Mouse (Mus musculus) forebrain, embryonic 13.5 days (tissue): ENCODE data around the gene Pin1. TPM values are rescaled to one million over a fixed set of nuclear protein-coding genes. Genes with fewer than 3 reads are reported as not detected.

Experiments used
- ATAC-seq: fragments of 200-750 bp; cut with Nextera tagmentation; 2 replicates; pipeline ENCODE4 v1.8.0; 2017
- H3K27ac ChIP-seq: fragments of 300-500 bp; sonication (generic); 2 replicates; pipeline ENCODE4 v1.5.1; 2015; ENCODE audit warnings: inconsistent platforms, mild to moderate bottlenecking, moderate library complexity
- H3K27me3 ChIP-seq: fragments of 300-500 bp; sonication (generic); 2 replicates; pipeline ENCODE4 v1.6.1; 2015; ENCODE audit warnings: mild to moderate bottlenecking, inconsistent platforms
- H3K36me3 ChIP-seq: fragments of 300-500 bp; sonication (generic); 2 replicates; pipeline ENCODE4 v1.6.1; 2015; ENCODE audit warnings: mild to moderate bottlenecking, inconsistent platforms; ENCODE audit not compliant: poor library complexity, severe bottlenecking
- H3K4me1 ChIP-seq: fragments of 300-500 bp; sonication (generic); 2 replicates; pipeline ENCODE4 v1.6.1; 2015; ENCODE audit warnings: inconsistent platforms
- H3K4me2 ChIP-seq: fragments of 300-500 bp; sonication (generic); 2 replicates; pipeline ENCODE4 v1.6.1; 2015; ENCODE audit warnings: inconsistent platforms, mild to moderate bottlenecking, moderate library complexity
- H3K4me3 ChIP-seq: fragments of 300-500 bp; sonication (generic); 2 replicates; pipeline ENCODE4 v1.5.1; 2015; ENCODE audit warnings: mild to moderate bottlenecking, inconsistent platforms
- H3K9ac ChIP-seq: fragments of 300-500 bp; sonication (generic); 2 replicates; pipeline ENCODE4 v1.6.1; 2015; ENCODE audit warnings: mild to moderate bottlenecking, inconsistent platforms
- H3K9me3 ChIP-seq: fragments of 300-500 bp; sonication (generic); replicated peaks from 2 replicates; pipeline ENCODE4 v1.6.1; 2016; ENCODE audit warnings: inconsistent platforms
- WGBS: fragments of 180-500 bp; shearing (Covaris S2); methylation state at CpG from one replicate; pipeline ENCODE4 v1.1.7; 2015; 5-methylcytosine and 5-hydroxymethylcytosine counted together
- polyA plus RNA-seq: library from polyadenylated mRNA; unstranded; fragments of >200 nt; fragmentation: Nextera tagmentation; extraction: Ambion mirVana; gene quantifications from 2 replicates; pipeline ENCODE4 v1.2.1, GENCODE M21; 2015

Pin1 gene
- polyA plus RNA-seq, 1 experiment from 2014 or later, result 64.8 TPM

- Histone ChIP-seq H3K27ac (peak overlapping the region; percentile 91), H3K9me3 (no peaks in the 10 kb centered on the region), H3K4me2 (no peak overlapping the region), H3K9ac (peak overlapping the region; percentile 46), H3K36me3 (peaks cover 65% of the 10 kb centered on the region), H3K27me3 (no peaks in the 10 kb centered on the region), H3K4me3 (no peak overlapping the region), H3K4me1 (peaks cover 44% of the 10 kb centered on the region)
- ATAC-seq, result peak; percentile 60
- WGBS, result 79% methylated on average over 2 of the region's 2 CpGs
Observed at GRCm38 (mm10) chr9:20663956-20664355, 12.1 kb downstream of the Pin1 start.

- Histone ChIP-seq H3K27me3 (no peaks in the 10 kb centered on the region), H3K36me3 (peaks cover 61% of the 10 kb centered on the region), H3K9me3 (no peaks in the 10 kb centered on the region), H3K4me3 (no peak overlapping the region), H3K9ac (peak overlapping the region; percentile 46), H3K4me1 (peaks cover 44% of the 10 kb centered on the region), H3K4me2 (no peak overlapping the region), H3K27ac (peak overlapping the region; percentile 91)
- peak; percentile 10; the same call in 1 of the 2 replicates for ATAC-seq
- 41% methylated on average over 2 of the region's 2 CpGs for WGBS
Observed at GRCm38 (mm10) chr9:20664366-20664765, 12.5 kb downstream of the Pin1 start.

DNA sequence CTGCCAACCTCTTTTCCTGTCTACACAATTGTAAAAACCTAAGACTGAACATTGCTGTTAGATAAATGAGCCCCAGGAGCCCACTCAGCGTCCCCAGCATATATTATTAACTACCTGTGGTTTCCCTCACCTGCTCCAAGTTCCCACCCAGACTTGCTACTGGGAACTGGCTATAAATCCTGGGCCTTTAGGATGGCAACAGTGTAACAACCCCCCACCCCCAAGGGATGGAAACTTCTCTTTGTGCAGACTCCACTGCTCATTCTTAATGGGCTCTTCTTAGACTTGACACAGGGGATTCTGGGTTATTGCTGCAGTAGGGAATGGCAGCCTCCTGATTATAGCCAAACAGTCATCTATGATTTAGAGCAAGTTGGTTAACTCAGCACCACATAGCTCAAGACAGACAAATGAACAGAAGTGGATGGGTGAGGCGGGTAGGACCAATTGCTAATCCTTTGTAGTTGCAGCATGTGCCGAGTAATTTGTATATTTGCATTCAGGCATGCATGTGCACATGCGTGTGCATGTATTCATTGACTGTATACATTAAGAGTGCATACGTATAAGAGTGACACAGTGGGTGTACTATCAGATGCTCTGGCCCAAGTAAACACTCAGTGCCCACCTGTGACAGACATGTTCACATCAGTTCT, 13.2 kb downstream of the Pin1 start:
- ATAC-seq, result peak; percentile 0; the same call in 1 of the 2 replicates
- Histone ChIP-seq H3K9ac (no peak overlapping the region), H3K27me3 (no peaks in the 10 kb centered on the region), H3K9me3 (no peaks in the 10 kb centered on the region), H3K36me3 (peaks cover 58% of the 10 kb centered on the region), H3K27ac (peak overlapping the region; percentile 91), H3K4me3 (no peak overlapping the region), H3K4me1 (peaks cover 44% of the 10 kb centered on the region), H3K4me2 (no peak overlapping the region)
- WGBS, result 71% methylated on average over 5 of the region's 5 CpGs

DNA sequence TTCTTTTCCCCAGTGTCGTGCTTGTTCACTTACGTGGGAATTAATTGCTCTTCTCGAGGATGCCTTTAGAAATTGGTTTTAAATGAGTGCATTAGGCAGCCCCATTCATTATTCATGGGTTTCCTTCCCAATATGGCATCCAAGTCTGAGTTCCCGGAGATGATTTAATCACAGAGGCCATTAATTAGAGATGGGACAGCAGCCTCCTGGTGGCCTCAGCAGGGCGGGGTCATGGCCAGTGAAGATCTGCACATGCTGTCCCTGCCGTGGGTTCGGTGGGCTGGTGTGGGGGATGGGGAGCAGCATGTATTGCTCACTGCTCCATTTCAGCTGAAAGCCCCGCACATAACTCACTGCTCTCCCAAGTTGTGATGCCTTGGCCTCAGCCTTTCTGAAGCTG, 14.0 kb downstream of the Pin1 start:
- peak overlapping the region; percentile 91 for H3K27ac ChIP-seq
- H3K4me1 ChIP-seq, result peaks cover 44% of the 10 kb centered on the region
- H3K4me2 ChIP-seq, result 0 out of 2 replicates have a peak overlapping the region, but pooled peaks have one; percentile 7
- H3K27me3 ChIP-seq, result no peaks in the 10 kb centered on the region
- no peak overlapping the region for H3K4me3 ChIP-seq
- WGBS, result 8% methylated on average over 8 of the region's 8 CpGs
- peak; percentile 27 for ATAC-seq
- peaks cover 50% of the 10 kb centered on the region for H3K36me3 ChIP-seq
- H3K9me3 ChIP-seq, result no peaks in the 10 kb centered on the region
- H3K9ac ChIP-seq, result no peak overlapping the region

DNA sequence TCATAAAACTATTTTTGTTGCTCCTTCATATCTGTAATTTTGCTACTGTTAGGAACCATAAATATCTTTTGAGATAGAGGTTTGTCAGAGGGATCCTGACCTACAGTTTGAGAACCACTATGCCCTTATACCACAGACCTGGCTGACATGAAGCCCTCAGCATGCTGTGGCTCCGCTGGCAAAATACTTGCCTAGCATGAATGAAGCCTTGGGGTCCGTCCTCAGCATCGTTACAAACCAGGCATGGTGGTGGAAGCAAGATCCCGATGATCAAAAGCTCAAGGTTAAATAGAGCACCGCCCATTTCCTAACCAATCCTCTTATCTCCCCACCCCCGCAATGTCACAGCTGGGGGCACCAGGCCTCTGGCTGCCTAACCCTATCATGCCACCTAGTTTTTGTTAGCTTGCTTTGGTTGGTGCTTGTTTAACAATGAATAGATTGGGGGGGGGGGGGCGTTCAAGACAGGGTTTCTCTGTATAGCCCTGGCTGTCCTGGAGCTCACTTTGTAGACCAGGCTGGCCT, 14.7 kb downstream of the Pin1 start:
- H3K27me3 ChIP-seq, result no peaks in the 10 kb centered on the region
- no peaks in the 10 kb centered on the region for H3K9me3 ChIP-seq
- H3K9ac ChIP-seq, result no peak overlapping the region
- 14% methylated on average over 7 of the region's 7 CpGs for WGBS
- H3K27ac ChIP-seq, result no peak overlapping the region
- no peak overlapping the region for H3K4me2 ChIP-seq
- H3K4me1 ChIP-seq, result peaks cover 44% of the 10 kb centered on the region
- no peak overlapping the region for H3K4me3 ChIP-seq
- no peak for ATAC-seq
- H3K36me3 ChIP-seq, result peaks cover 45% of the 10 kb centered on the region

DNA sequence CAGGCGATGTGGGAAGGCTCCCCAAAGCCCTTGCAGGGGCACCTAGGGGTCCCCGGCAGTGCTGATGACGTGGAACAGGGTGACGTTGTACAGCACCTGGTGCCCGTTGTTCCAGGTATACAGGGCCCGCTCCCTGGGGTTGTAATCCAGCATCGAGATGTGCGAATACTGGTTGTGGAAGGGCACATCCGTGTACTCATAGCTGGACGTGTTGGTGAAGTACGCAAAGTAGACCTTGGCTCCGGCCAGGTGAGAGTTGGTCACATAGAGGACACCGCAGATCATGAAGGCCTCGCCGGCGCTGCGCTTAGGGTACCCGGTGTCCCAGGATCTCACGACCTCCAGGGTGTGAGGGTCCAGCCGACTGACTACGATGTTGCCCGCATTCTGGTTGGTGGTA, 16.2 kb downstream of the Pin1 start:
- WGBS, result 93% methylated on average over 22 of the region's 22 CpGs
- no peak for ATAC-seq
- H3K9ac ChIP-seq, result no peak overlapping the region
- H3K27me3 ChIP-seq, result no peaks in the 10 kb centered on the region
- H3K36me3 ChIP-seq, result peaks cover 37% of the 10 kb centered on the region
- H3K4me2 ChIP-seq, result no peak overlapping the region
- H3K4me1 ChIP-seq, result peaks cover 42% of the 10 kb centered on the region
- H3K27ac ChIP-seq, result no peak overlapping the region
- H3K4me3 ChIP-seq, result no peak overlapping the region
- no peaks in the 10 kb centered on the region for H3K9me3 ChIP-seq

- WGBS, result 83% methylated on average over 16 of the region's 16 CpGs
- H3K27ac ChIP-seq, result no peak overlapping the region
- H3K4me2 ChIP-seq, result no peak overlapping the region
- peaks cover 26% of the 10 kb centered on the region for H3K36me3 ChIP-seq
- ATAC-seq, result no peak
- no peak overlapping the region for H3K9ac ChIP-seq
- no peaks in the 10 kb centered on the region for H3K27me3 ChIP-seq
- no peaks in the 10 kb centered on the region for H3K9me3 ChIP-seq
- peaks cover 5% of the 10 kb centered on the region; the same call in 1 of the 2 replicates for H3K4me1 ChIP-seq
- no peak overlapping the region for H3K4me3 ChIP-seq
Observed at GRCm38 (mm10) chr9:20672047-20672446, 20.2 kb downstream of the Pin1 start.

GRCm38 (mm10) chr9:20677892-20678291, 26.0 kb downstream of the Pin1 start:
- ATAC-seq, result no peak
- H3K9ac ChIP-seq, result no peak overlapping the region
- WGBS, result 86% methylated on average over 12 of the region's 12 CpGs
- no peak overlapping the region for H3K27ac ChIP-seq
- no peaks in the 10 kb centered on the region for H3K27me3 ChIP-seq
- H3K4me1 ChIP-seq, result peaks cover 32% of the 10 kb centered on the region
- H3K4me3 ChIP-seq, result no peak overlapping the region
- H3K4me2 ChIP-seq, result no peak overlapping the region
- no peaks in the 10 kb centered on the region for H3K9me3 ChIP-seq
- peaks cover 5% of the 10 kb centered on the region; the same call in 1 of the 2 replicates for H3K36me3 ChIP-seq

DNA sequence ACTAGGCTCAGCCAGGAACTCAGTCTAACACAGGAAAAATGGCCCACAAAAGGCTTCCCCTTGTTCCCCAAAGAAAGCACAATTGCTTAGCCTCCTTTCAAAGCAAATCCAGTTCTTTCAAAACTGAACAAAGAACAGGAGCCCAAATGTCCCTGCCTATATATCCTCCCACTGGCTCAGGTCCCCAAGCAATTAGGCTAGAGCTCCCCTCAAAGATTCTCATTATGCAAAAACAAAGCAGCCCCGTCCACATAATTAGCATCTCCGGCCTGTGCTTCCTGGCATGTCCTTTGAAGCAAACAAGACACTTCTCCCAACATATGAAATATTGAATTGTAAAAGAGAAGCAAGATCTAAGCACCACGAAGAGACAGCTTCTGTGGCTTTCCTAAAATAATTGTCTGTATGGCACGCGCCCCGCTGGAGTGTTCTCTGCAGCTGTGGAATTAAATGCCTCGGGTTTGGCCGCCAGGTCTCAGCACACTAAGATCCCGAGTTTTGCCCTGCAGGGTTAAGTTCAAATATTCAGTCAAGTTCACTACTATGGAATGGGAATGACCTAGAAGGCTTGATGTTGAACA, 28.6 kb downstream of the Pin1 start:
- Histone ChIP-seq H3K9me3 (no peaks in the 10 kb centered on the region), H3K4me1 (peaks cover 32% of the 10 kb centered on the region), H3K4me2 (no peak overlapping the region), H3K36me3 (no peaks in the 10 kb centered on the region), H3K27me3 (no peaks in the 10 kb centered on the region), H3K9ac (no peak overlapping the region), H3K27ac (peak overlapping the region; percentile 60), H3K4me3 (no peak overlapping the region)
- no peak for ATAC-seq
- WGBS, result 26% methylated on average over 9 of the region's 9 CpGs

DNA sequence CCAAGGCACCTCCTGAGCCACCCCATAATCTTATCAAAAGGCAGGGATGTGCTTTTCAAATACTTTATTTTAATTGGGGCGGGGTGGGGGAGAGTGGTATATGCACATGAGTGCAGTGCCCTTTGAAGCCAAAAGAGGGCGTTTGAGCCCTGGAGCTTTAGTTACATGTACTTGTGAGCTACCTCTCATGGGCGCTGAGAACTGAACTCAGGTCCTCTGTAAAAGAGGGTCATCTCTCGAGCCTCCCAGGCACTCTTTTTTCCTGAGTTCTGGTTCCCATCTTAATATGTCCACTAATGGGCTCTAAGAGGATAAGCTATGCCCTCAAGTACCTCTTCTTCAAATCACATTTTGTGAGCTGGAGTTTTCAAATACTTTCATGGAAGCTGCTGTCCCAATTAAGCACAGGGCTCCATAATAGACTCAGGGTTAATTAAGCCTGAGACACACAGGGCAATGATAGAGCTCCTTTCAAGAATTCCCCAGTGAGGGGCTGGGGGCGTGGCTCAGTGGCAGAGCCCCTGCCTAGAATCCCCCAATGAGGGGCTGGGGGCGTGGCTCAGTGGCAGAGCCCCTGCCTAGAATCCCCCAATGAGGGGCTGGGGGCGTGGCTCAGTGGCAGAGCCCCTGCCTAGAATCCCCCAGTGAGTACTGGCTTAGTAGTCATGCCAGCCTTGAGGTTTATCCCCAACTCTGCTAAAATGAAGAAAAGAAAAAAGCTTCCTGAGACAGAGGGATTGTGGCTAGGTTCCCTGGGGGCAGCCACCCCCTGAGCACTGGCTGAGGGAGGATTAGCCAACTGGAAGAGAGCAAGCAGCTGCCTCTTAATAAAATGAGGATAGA, 29.9 kb downstream of the Pin1 start:
- H3K4me3 ChIP-seq, result no peak overlapping the region
- no peak overlapping the region for H3K9ac ChIP-seq
- peak; percentile 72 for ATAC-seq
- no peaks in the 10 kb centered on the region for H3K36me3 ChIP-seq
- H3K4me2 ChIP-seq, result no peak overlapping the region
- H3K27ac ChIP-seq, result peak overlapping the region; percentile 61
- H3K27me3 ChIP-seq, result no peaks in the 10 kb centered on the region
- no peaks in the 10 kb centered on the region for H3K9me3 ChIP-seq
- peaks cover 32% of the 10 kb centered on the region for H3K4me1 ChIP-seq
- 20% methylated on average over 7 of the region's 7 CpGs for WGBS

DNA sequence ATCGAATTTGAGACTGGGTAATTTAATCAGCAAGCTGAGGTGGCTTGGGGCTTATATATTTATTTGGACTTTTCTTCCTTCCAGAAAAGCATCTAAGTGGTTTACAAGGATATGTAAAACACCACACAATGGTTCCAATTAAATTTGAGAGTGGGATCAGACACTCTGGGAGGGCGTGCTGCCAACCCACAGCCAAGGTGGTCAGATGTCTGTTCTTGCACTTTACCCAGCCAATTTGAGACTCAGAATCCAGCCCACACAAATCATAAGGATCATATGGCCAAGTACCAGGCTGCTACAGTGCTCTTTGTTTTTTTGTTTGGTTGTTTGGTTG, 30.5 kb downstream of the Pin1 start:
- Histone ChIP-seq H3K27ac (peak overlapping the region; percentile 61), H3K9ac (no peak overlapping the region), H3K9me3 (no peaks in the 10 kb centered on the region), H3K27me3 (no peaks in the 10 kb centered on the region), H3K36me3 (no peaks in the 10 kb centered on the region), H3K4me1 (peaks cover 32% of the 10 kb centered on the region), H3K4me2 (no peak overlapping the region), H3K4me3 (no peak overlapping the region)
- peak; percentile 45 for ATAC-seq
- WGBS, result 14% methylated on average over 2 of the region's 2 CpGs
